Mouse (Mus musculus): ENCODE results near the gene Pcare. TPM values are rescaled to one million over a fixed set of nuclear protein-coding genes. Genes with fewer than 3 reads are reported as not detected.
"Not testable (repeated sequence)": the region's sequence is repeated elsewhere in the genome, so short reads cannot be mapped to it uniquely, and the experiment has no call there.

The Pcare gene
- polyA plus RNA-seq, 1 experiment from 2014 or later: not detected

GRCm38 (mm10) chr17:71780945-71781344 is 28.3 kb upstream of the Pcare start:
- Histone ChIP-seq H3K4me1 (replicated peaks; ENCODE audit: control insufficient read depth, insufficient read depth, low read length) (peaks cover 10% of the 10 kb centered on the region), H3K9ac (ENCODE audit: low read length) (no peak overlapping the region), H3K36me3 (ENCODE audit: control insufficient read depth, insufficient read depth, low read length) (no peaks in the 10 kb centered on the region), H3K27ac (ENCODE audit: low read depth) (no peak overlapping the region), H3K27me3 (replicated peaks; ENCODE audit: control insufficient read depth, insufficient read depth, low read length) (peaks cover 26% of the 10 kb centered on the region; the same call in 1 of the 2 replicates), H3K4me3 (ENCODE audit: low read depth, low read length) (no peak overlapping the region), H3K9me3 (ENCODE audit: control insufficient read depth, low read length) (0 out of 2 replicates have a peak, but pooled peaks cover 9% of the 10 kb centered on the region), H3K4me2 (ENCODE audit: low read length) (no peak overlapping the region)
- WGBS: 87% methylated on average over 4 of the region's 4 CpGs
- ATAC-seq (replicated peaks; ENCODE audit: low FRiP score, low TSS enrichment, low read depth) (no peak), DNase-seq (ENCODE audit: low spot score) (no peak)

GRCm38 (mm10) chr17:71780490-71780889 is 27.8 kb upstream of the Pcare start:
- no peak overlapping the region for H3K4me2 ChIP-seq (ENCODE audit: low read length)
- 87% methylated on average over 2 of the region's 2 CpGs for WGBS
- H3K27me3 ChIP-seq (replicated peaks; ENCODE audit: control insufficient read depth, insufficient read depth, low read length): peaks cover 26% of the 10 kb centered on the region; the same call in 1 of the 2 replicates
- no peak overlapping the region for H3K4me3 ChIP-seq (ENCODE audit: low read depth, low read length)
- ATAC-seq (replicated peaks; ENCODE audit: low FRiP score, low TSS enrichment, low read depth): no peak
- no peak for DNase-seq (ENCODE audit: low spot score)
- 0 out of 2 replicates have a peak, but pooled peaks cover 9% of the 10 kb centered on the region for H3K9me3 ChIP-seq (ENCODE audit: control insufficient read depth, low read length)
- no peaks in the 10 kb centered on the region for H3K36me3 ChIP-seq (ENCODE audit: control insufficient read depth, insufficient read depth, low read length)
- no peak overlapping the region for H3K9ac ChIP-seq (ENCODE audit: low read length)
- H3K4me1 ChIP-seq (replicated peaks; ENCODE audit: control insufficient read depth, insufficient read depth, low read length): peaks cover 10% of the 10 kb centered on the region
- H3K27ac ChIP-seq (ENCODE audit: low read depth): no peak overlapping the region

DNA sequence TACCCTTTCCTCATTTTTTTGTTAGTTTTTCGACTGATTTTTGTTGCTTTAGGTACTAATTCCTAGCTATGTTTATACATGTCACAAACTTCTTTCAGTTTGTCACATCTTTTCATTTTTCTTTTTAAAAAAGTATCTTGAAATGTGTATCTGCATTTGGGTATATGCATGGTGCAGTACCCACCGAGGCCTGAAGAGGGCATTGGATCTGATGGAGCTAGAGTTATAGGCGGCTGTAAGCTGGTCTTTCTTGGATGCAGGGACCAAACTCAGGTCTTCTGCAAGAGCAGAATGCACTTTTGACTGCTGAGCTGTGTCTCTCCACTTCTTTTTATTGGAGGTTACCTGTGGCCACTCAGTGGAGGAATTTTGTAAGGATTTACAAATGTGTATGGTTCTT is 26.0 kb upstream of the Pcare start:
- no peak overlapping the region for H3K4me2 ChIP-seq (ENCODE audit: low read length)
- H3K9me3 ChIP-seq (ENCODE audit: control insufficient read depth, low read length): 0 out of 2 replicates have a peak, but pooled peaks cover 9% of the 10 kb centered on the region
- ATAC-seq (replicated peaks; ENCODE audit: low FRiP score, low TSS enrichment, low read depth) (no peak), DNase-seq (ENCODE audit: low spot score) (no peak)
- H3K27ac ChIP-seq (ENCODE audit: low read depth): no peak overlapping the region
- peaks cover 26% of the 10 kb centered on the region; the same call in 1 of the 2 replicates for H3K27me3 ChIP-seq (replicated peaks; ENCODE audit: control insufficient read depth, insufficient read depth, low read length)
- no peaks in the 10 kb centered on the region for H3K36me3 ChIP-seq (ENCODE audit: control insufficient read depth, insufficient read depth, low read length)
- H3K4me1 ChIP-seq (replicated peaks; ENCODE audit: control insufficient read depth, insufficient read depth, low read length): peaks cover 9% of the 10 kb centered on the region
- 74% methylated on average over 3 of the region's 3 CpGs for WGBS
- no peak overlapping the region for H3K4me3 ChIP-seq (ENCODE audit: low read depth, low read length)
- H3K9ac ChIP-seq (ENCODE audit: low read length): no peak overlapping the region

GRCm38 (mm10) chr17:71775279-71775678 is 22.6 kb upstream of the Pcare start:
- Histone ChIP-seq H3K9me3 (ENCODE audit: control insufficient read depth, low read length) (0 out of 2 replicates have a peak, but pooled peaks cover 9% of the 10 kb centered on the region), H3K27ac (ENCODE audit: low read depth) (no peak overlapping the region), H3K36me3 (ENCODE audit: control insufficient read depth, insufficient read depth, low read length) (no peaks in the 10 kb centered on the region), H3K9ac (ENCODE audit: low read length) (no peak overlapping the region), H3K4me3 (ENCODE audit: low read depth, low read length) (no peak overlapping the region), H3K4me1 (replicated peaks; ENCODE audit: control insufficient read depth, insufficient read depth, low read length) (no peaks in the 10 kb centered on the region), H3K27me3 (replicated peaks; ENCODE audit: control insufficient read depth, insufficient read depth, low read length) (0 out of 2 replicates have a peak, but pooled peaks cover under 1% of the 10 kb centered on the region), H3K4me2 (ENCODE audit: low read length) (no peak overlapping the region)
- DNase-seq (ENCODE audit: low spot score) (no peak), ATAC-seq (replicated peaks; ENCODE audit: low FRiP score, low TSS enrichment, low read depth) (no peak)
- 79% methylated on average over 4 of the region's 4 CpGs for WGBS

GRCm38 (mm10) chr17:71774173-71774572 is 21.5 kb upstream of the Pcare start:
- ATAC-seq (replicated peaks; ENCODE audit: low FRiP score, low TSS enrichment, low read depth): no peak
- H3K4me2 ChIP-seq (ENCODE audit: low read length): no peak overlapping the region
- 76% methylated on average over 4 of the region's 4 CpGs for WGBS
- H3K4me1 ChIP-seq (replicated peaks; ENCODE audit: control insufficient read depth, insufficient read depth, low read length): no peaks in the 10 kb centered on the region
- H3K4me3 ChIP-seq (ENCODE audit: low read depth, low read length): no peak overlapping the region
- no peak overlapping the region for H3K27ac ChIP-seq (ENCODE audit: low read depth)
- H3K36me3 ChIP-seq (ENCODE audit: control insufficient read depth, insufficient read depth, low read length): no peaks in the 10 kb centered on the region
- 0 out of 2 replicates have a peak, but pooled peaks cover 9% of the 10 kb centered on the region for H3K9me3 ChIP-seq (ENCODE audit: control insufficient read depth, low read length)
- H3K27me3 ChIP-seq (replicated peaks; ENCODE audit: control insufficient read depth, insufficient read depth, low read length): no peaks in the 10 kb centered on the region
- no peak for DNase-seq (ENCODE audit: low spot score)
- no peak overlapping the region for H3K9ac ChIP-seq (ENCODE audit: low read length)

GRCm38 (mm10) chr17:71770696-71771095 is 18.0 kb upstream of the Pcare start:
- H3K27ac ChIP-seq (ENCODE audit: low read depth): no peak overlapping the region
- H3K4me1 ChIP-seq (replicated peaks; ENCODE audit: control insufficient read depth, insufficient read depth, low read length): no peaks in the 10 kb centered on the region
- H3K36me3 ChIP-seq (ENCODE audit: control insufficient read depth, insufficient read depth, low read length): no peaks in the 10 kb centered on the region
- H3K27me3 ChIP-seq (replicated peaks; ENCODE audit: control insufficient read depth, insufficient read depth, low read length): no peaks in the 10 kb centered on the region
- H3K9ac ChIP-seq (ENCODE audit: low read length): no peak overlapping the region
- no peaks in the 10 kb centered on the region for H3K9me3 ChIP-seq (ENCODE audit: control insufficient read depth, low read length)
- DNase-seq (ENCODE audit: low spot score): no peak
- no peak overlapping the region for H3K4me3 ChIP-seq (ENCODE audit: low read depth, low read length)
- H3K4me2 ChIP-seq (ENCODE audit: low read length): no peak overlapping the region
- no peak for ATAC-seq (replicated peaks; ENCODE audit: low FRiP score, low TSS enrichment, low read depth)
- WGBS: 89% methylated on average over 3 of the region's 3 CpGs

GRCm38 (mm10) chr17:71769564-71769963 is 16.9 kb upstream of the Pcare start:
- no peaks in the 10 kb centered on the region for H3K36me3 ChIP-seq (ENCODE audit: control insufficient read depth, insufficient read depth, low read length)
- DNase-seq (ENCODE audit: low spot score): no peak

DNA sequence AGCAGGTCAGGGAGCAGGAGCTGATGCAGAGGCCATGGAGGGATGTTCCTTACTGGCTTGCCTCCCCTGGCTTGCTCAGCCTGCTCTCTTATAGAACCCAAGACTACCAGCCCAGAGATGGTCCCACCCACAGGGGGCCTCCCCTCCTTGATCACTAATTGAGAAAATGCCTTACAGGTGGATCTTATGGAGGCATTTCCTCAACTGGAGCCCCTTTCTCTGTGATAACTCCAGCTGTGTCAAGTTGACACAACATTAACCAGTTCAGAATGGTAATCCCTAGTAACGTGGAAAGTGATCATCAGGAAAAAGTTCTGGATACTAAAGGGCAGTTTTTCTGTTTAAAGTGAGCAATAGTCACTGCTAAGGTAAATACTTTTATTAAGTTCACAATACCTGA is 15.5 kb upstream of the Pcare start, which contains the start of gene Clip4:
Clip4 (plus strand) TSS at position 301 of the 400 bp plus-strand sequence.
- H3K27ac ChIP-seq (ENCODE audit: low read depth); H3K4me2 ChIP-seq (ENCODE audit: low read length); H3K27me3 ChIP-seq (replicated peaks; ENCODE audit: control insufficient read depth, insufficient read depth, low read length); H3K9ac ChIP-seq (ENCODE audit: low read length); ATAC-seq (replicated peaks; ENCODE audit: low FRiP score, low TSS enrichment, low read depth); H3K9me3 ChIP-seq (ENCODE audit: control insufficient read depth, low read length); DNase-seq (ENCODE audit: low spot score); H3K36me3 ChIP-seq (ENCODE audit: control insufficient read depth, insufficient read depth, low read length); H3K4me3 ChIP-seq (ENCODE audit: low read depth, low read length); H3K4me1 ChIP-seq (replicated peaks; ENCODE audit: control insufficient read depth, insufficient read depth, low read length): not testable (repeated sequence)
- 69% methylated on average over 1 of the region's 1 CpGs for WGBS

More at GRCm38 (mm10) chr17:71769564-71769963, 16.9 kb upstream of the Pcare start:
- H3K4me1 ChIP-seq (replicated peaks; ENCODE audit: control insufficient read depth, insufficient read depth, low read length): no peaks in the 10 kb centered on the region
- no peak overlapping the region for H3K27ac ChIP-seq (ENCODE audit: low read depth)
- 57% methylated on average over 6 of the region's 6 CpGs for WGBS
- H3K27me3 ChIP-seq (replicated peaks; ENCODE audit: control insufficient read depth, insufficient read depth, low read length): no peaks in the 10 kb centered on the region
- no peak overlapping the region for H3K9ac ChIP-seq (ENCODE audit: low read length)
- ATAC-seq (replicated peaks; ENCODE audit: low FRiP score, low TSS enrichment, low read depth): no peak
- no peak overlapping the region for H3K4me3 ChIP-seq (ENCODE audit: low read depth, low read length)
- no peak overlapping the region for H3K4me2 ChIP-seq (ENCODE audit: low read length)
- H3K9me3 ChIP-seq (ENCODE audit: control insufficient read depth, low read length): no peaks in the 10 kb centered on the region

DNA sequence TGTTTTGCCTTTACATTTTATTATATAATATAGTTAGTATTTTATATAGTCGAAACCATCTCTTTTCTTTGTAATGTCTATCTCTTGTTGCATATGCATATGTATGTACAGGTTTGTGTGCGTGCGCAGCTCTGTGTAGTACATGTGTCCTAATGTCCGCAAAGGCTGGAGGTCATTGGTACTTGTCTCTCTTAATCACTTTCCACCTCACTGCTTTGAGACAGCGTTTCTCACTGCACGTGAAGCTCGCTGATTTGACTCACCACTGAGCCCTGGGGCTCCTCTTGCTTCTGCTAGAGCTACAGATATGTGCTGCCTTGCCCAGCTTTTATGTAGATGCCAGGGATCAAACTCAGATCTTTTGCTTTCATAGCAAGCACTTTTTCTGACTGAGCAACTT is 7.8 kb upstream of the Pcare start:
- Histone ChIP-seq H3K4me3 (ENCODE audit: low read depth, low read length) (no peak overlapping the region), H3K4me2 (ENCODE audit: low read length) (no peak overlapping the region), H3K36me3 (ENCODE audit: control insufficient read depth, insufficient read depth, low read length) (no peaks in the 10 kb centered on the region), H3K27ac (ENCODE audit: low read depth) (no peak overlapping the region), H3K4me1 (replicated peaks; ENCODE audit: control insufficient read depth, insufficient read depth, low read length) (no peaks in the 10 kb centered on the region), H3K27me3 (replicated peaks; ENCODE audit: control insufficient read depth, insufficient read depth, low read length) (no peaks in the 10 kb centered on the region), H3K9ac (ENCODE audit: low read length) (no peak overlapping the region), H3K9me3 (ENCODE audit: control insufficient read depth, low read length) (no peaks in the 10 kb centered on the region)
- DNase-seq (ENCODE audit: low spot score) (no peak), ATAC-seq (replicated peaks; ENCODE audit: low FRiP score, low TSS enrichment, low read depth) (no peak)
- 89% methylated on average over 7 of the region's 7 CpGs for WGBS
